Mouse (Mus musculus) left cerebral cortex, adult 2 months (tissue): ENCODE results near the gene Nfatc2. TPM values are rescaled to one million over a fixed set of nuclear protein-coding genes. Genes with fewer than 3 reads are reported as not detected.

Experiments used
- DNase-seq, 2 experiments: peaks; one replicate each; pipeline ENCODE4 v3.0.0; 2021 to 2022; ENCODE audit warnings: low spot score in 2 of 2, mixed read lengths in 1 of 2; ENCODE audit errors: extremely low spot score in 1 of 2
- H3K27ac ChIP-seq: fragments of 200-600 bp; 2 replicates; pipeline ENCODE4 v1.8.1; 2022
- H3K4me3 ChIP-seq: fragments of 200-600 bp; 2 replicates; pipeline ENCODE4 v1.8.1; 2022
- CTCF ChIP-seq: fragments of 200-600 bp; IDR thresholded peaks from 2 replicates; pipeline ENCODE4 v1.8.1; 2022; ENCODE audit warnings: antibody characterized with exemption, mild to moderate bottlenecking, moderate library complexity
- intact Hi-C: fragments of 180-260 bp; cut with DNase I; formaldehyde crosslinking; loops from one replicate; pipeline ENCODE4 v1.15.1; 2025
- total RNA-seq, 2 experiments: library from RNA; stranded (reverse); gene quantifications; 2 replicates each; pipeline ENCODE4 v1.2.3; 2021

The Nfatc2 gene
- total RNA-seq, 2 experiments from 2014 or later: 11.2 to 12.1 TPM

GRCm38 (mm10) chr2:168626385-168626784 lies 24.9 kb upstream of the Nfatc2 start:
- no peak for TF ChIP-seq CTCF
- H3K27ac ChIP-seq: no peak overlapping the region
- intact Hi-C loops: no loop called here

GRCm38 (mm10) chr2:168625091-168625490 lies 23.6 kb upstream of the Nfatc2 start:
- intact Hi-C loops: no loop called here
- DNase-seq: no peak
- TF ChIP-seq CTCF: no peak
- Histone ChIP-seq H3K27ac (no peak overlapping the region), H3K4me3 (no peak overlapping the region)

More at GRCm38 (mm10) chr2:168626385-168626784, 24.9 kb upstream of the Nfatc2 start:
- no peak for DNase-seq
- H3K4me3 ChIP-seq: no peak overlapping the region

GRCm38 (mm10) chr2:168621111-168621802 lies 19.8 kb upstream of the Nfatc2 start:
- no peak for DNase-seq
- TF ChIP-seq CTCF: no peak
- intact Hi-C loops: no loop called here
- Histone ChIP-seq H3K4me3 (no peak overlapping the region), H3K27ac (no peak overlapping the region)

GRCm38 (mm10) chr2:168618205-168618717 lies 16.8 kb upstream of the Nfatc2 start:
- no peak overlapping the region for H3K27ac ChIP-seq
- no peak for TF ChIP-seq CTCF
- no peak for DNase-seq
- no peak overlapping the region for H3K4me3 ChIP-seq
- intact Hi-C loops: no loop called here

GRCm38 (mm10) chr2:168615160-168615559 lies 13.7 kb upstream of the Nfatc2 start:
- no peak for DNase-seq
- intact Hi-C loops: no loop called here
- TF ChIP-seq CTCF: no peak
- Histone ChIP-seq H3K27ac (no peak overlapping the region), H3K4me3 (no peak overlapping the region)

DNA sequence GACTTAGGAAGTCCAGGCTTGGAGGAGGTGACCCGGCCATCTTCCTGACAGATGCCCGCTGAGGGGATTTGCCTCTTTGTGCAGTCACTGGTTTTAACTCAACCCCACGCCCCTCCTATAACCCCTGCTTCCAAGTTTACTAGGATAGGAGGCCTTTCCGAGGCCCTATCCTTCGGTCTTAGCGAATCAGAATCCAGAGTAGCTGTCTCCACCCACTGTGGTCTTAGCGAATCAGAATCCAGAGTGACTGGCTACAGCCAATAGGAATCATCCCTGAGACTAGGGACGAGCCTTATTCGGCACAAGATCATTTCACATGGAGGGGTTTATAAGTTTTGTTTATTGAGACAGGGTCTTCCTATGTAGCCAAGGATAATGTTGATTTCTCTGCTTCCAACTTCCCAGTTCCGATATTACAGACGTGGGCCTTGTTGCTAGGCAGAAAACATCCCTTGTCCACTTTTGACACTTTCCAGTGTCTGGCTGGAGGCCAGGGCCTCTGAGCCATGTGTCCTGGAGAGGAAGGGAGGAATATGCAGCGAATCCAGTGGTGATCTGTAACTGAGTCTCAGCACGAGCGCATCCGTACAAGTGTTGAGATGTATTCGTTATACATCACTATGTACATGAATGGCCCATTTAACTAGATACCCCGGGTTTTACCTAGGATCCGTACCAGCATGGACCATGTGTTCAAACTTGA lies 12.9 kb upstream of the Nfatc2 start:
- no peak overlapping the region for H3K4me3 ChIP-seq
- DNase-seq: no peak
- TF ChIP-seq CTCF: no peak
- H3K27ac ChIP-seq: no peak overlapping the region
- intact Hi-C loops: no loop called here

GRCm38 (mm10) chr2:168613092-168613880 lies 11.8 kb upstream of the Nfatc2 start:
- no peak overlapping the region for H3K27ac ChIP-seq
- intact Hi-C loops: no loop called here
- DNase-seq: no peak
- TF ChIP-seq CTCF: no peak
- H3K4me3 ChIP-seq: no peak overlapping the region

DNA sequence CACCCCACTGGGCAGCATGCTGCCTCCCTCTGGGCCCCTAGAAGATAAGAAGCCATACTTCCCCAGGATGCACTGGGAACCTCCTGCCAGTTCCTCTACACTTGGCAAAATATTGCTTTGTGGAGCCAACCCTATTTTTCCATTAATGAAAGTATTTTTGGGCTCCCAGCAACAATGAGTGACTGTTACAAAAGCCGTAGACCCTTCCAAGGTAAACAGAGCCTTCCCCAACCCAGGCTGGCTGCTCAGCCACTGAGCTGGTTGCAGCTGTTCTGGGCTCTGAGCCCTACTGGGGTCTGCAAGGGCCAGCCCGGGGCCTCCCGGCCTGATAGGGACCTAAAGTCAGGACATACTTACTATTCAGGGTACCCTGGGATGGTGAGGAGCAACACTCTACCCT lies 9.5 kb upstream of the Nfatc2 start:
- no peak for TF ChIP-seq CTCF
- no peak for DNase-seq
- Histone ChIP-seq H3K27ac (no peak overlapping the region), H3K4me3 (no peak overlapping the region)
- intact Hi-C loops: no loop called here

GRCm38 (mm10) chr2:168609653-168610248 lies 8.3 kb upstream of the Nfatc2 start:
- Histone ChIP-seq H3K4me3 (no peak overlapping the region), H3K27ac (no peak overlapping the region)
- TF ChIP-seq CTCF: no peak
- no peak for DNase-seq
- intact Hi-C loops: no loop called here

DNA sequence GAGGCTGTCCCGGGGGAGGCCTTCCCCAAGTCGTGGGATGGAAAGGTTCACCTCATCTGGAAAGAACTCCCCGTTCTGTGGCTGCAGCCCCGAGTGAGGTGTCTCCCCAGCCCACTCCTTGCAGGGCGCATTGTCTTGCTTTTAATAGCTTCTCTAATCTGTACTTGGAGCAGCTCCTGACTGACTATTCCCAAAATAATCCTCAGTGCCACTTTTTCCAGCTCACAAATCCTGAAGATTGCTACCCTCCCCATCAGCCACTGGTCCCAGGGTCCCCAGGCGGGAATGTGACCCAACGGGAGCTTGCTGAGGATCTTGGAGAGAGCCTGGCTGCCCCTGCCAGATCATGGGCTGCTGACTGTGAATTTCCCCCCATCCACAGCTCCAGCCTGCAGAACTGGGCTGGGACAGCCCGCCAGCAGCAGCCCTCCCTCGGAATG lies 6.7 kb upstream of the Nfatc2 start:
- Histone ChIP-seq H3K4me3 (no peak overlapping the region), H3K27ac (no peak overlapping the region)
- intact Hi-C loops: no loop called here
- DNase-seq: no peak
- TF ChIP-seq CTCF: no peak

DNA sequence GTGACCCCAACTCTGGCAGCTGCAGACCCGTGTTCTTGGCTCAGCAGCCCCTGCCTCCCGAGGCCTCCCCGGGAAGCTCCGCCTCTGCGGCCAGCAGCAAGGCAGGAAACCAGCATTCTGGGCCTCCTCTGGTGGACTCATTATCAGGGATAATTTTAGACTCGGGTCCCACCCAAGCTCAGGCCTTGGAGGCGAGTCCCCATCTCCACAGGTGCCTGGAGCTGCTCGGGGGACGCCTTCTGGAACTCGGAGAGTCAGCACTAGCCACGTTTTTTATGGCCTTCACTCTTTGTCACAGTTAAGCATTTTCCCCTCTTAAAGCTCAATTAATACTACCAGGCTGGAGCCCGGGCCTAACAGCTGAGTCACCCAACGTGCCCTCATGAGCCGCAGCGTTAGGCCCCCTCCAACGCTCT lies 3.2 kb upstream of the Nfatc2 start:
- intact Hi-C loops: loop anchor here (5.0 kb wide), 1 partner anchor 57 kb away; no protein-coding TSS in a partner anchor
- Histone ChIP-seq H3K27ac (no peak overlapping the region), H3K4me3 (no peak overlapping the region)
- no peak for TF ChIP-seq CTCF
- DNase-seq: no peak
